Mouse (Mus musculus) spleen, adult 2 months (tissue): ENCODE results near the gene Wfdc17. TPM values are rescaled to one million over a fixed set of nuclear protein-coding genes. Genes with fewer than 3 reads are reported as not detected.

Source experiments
- DNase-seq, 2 experiments: peaks; one replicate each; pipeline versions ENCODE4 v3.0.0 to v3.0.0-alpha.2; 2012 to 2021; ENCODE audit warnings: low spot score in 2 of 2, low read depth in 1 of 2
- H3K27ac ChIP-seq: fragments of 200-500 bp; 2 replicates; pipeline ENCODE4 v1.5.1; 2012; ENCODE audit warnings: low read length, inconsistent platforms; ENCODE audit not compliant: insufficient read depth
- H3K27me3 ChIP-seq: fragments of 200-500 bp; 2 replicates; pipeline ENCODE4 v1.6.1; 2012; ENCODE audit warnings: mild to moderate bottlenecking, moderate library complexity, low read length, inconsistent platforms; ENCODE audit not compliant: control insufficient read depth, insufficient read depth
- H3K36me3 ChIP-seq: fragments of 200-500 bp; 2 replicates; pipeline ENCODE4 v1.6.1; 2012; ENCODE audit warnings: mild to moderate bottlenecking, low read length, inconsistent platforms; ENCODE audit not compliant: control insufficient read depth, insufficient read depth
- H3K4me1 ChIP-seq: fragments of 200-500 bp; 2 replicates; pipeline ENCODE4 v1.6.1; 2011; ENCODE audit warnings: inconsistent platforms; ENCODE audit not compliant: control insufficient read depth, insufficient read depth, insufficient read length
- H3K4me3 ChIP-seq: fragments of 200-500 bp; 2 replicates; pipeline ENCODE4 v1.5.1; 2011; ENCODE audit warnings: mild to moderate bottlenecking, inconsistent platforms; ENCODE audit not compliant: insufficient read depth, insufficient read length; ENCODE audit errors: extremely low read depth
- CTCF ChIP-seq: fragments of 200-500 bp; IDR thresholded peaks from 2 replicates; pipeline ENCODE4 v1.5.1; 2011; ENCODE audit warnings: mild to moderate bottlenecking, inconsistent platforms; ENCODE audit not compliant: insufficient read depth, insufficient read length, insufficient replicate concordance; ENCODE audit errors: extremely low read depth
- POLR2A ChIP-seq: fragments of 200-500 bp; IDR thresholded peaks from 2 replicates; pipeline ENCODE4 v1.6.1; 2011; ENCODE audit warnings: low read depth, low read length, inconsistent platforms
- WGBS: fragments of 180-500 bp; shearing (Covaris S2); methylation state at CpG from one replicate; pipeline ENCODE4 v1.1.7; 2018; 5-methylcytosine and 5-hydroxymethylcytosine counted together
- polyA plus RNA-seq: library from polyadenylated mRNA; depleted of rRNA; stranded (reverse); fragments of >200 nt; gene quantifications from 2 replicates; pipeline ENCODE4 v1.2.3, GENCODE M21; 2012

Wfdc17 gene
- polyA plus RNA-seq, 1 experiment, result 4.8 TPM

DNA sequence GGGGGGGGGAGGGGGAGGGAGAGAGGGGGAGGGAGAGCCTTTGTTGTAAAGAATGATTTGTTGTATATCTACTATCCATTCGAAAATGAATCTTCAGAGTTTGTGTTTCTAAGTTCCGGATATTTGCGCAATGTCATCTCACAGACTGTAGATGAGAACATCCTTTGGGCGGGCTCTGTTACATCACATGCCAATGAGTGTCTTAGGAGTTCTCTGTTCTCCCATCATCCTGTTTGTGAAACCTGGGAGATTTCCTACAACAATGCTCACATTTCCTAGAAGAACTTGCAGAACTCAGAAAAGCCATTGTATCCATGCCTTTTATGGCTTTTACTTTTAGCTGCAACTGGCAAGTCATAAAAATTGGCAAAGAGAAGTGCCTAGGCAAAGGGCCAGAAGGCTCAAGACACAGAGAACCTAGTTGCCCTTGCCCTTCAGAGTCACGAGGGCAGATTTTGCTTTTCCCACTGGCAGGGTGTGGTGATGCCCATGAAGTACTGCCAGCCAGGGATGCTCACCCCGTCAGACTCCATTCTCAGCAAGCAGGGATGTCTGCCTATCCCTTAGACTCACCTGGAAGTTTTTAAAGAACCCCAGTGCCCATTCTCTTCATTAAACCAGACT lies 13.4 kb downstream of the Wfdc17 start:
- no peak for DNase-seq
- Histone ChIP-seq H3K36me3 (no peaks in the 10 kb centered on the region), H3K27ac (no peak overlapping the region), H3K27me3 (no peaks in the 10 kb centered on the region), H3K4me3 (no peak overlapping the region), H3K4me1 (no peaks in the 10 kb centered on the region)
- 76% methylated on average over 6 of the region's 6 CpGs for WGBS
- no peak for TF ChIP-seq CTCF
- no peak for TF ChIP-seq POLR2A

DNA sequence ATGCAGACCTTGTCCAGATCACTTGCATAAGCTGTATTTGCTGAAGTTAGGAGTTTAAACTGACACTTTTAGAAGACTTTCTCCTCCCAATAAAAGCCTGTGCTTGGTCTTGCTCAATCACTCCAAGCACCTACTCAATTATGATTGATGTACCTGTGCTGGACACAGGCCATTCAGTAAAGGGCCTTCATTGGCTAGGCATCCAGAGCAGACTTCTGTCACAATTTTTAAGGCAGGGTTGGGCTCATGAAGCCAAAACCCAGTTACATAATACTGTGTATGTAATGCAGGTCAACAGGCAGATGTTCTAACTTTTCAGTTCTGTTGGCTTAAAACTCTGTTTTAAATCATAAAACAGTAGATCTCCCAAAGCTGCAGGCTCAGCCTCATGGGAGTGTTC lies 17.0 kb downstream of the Wfdc17 start:
- Histone ChIP-seq H3K4me1 (no peaks in the 10 kb centered on the region), H3K36me3 (no peaks in the 10 kb centered on the region), H3K27me3 (no peaks in the 10 kb centered on the region), H3K27ac (no peak overlapping the region), H3K4me3 (no peak overlapping the region)
- no peak for DNase-seq
- TF ChIP-seq CTCF (no peak), POLR2A (no peak)

DNA sequence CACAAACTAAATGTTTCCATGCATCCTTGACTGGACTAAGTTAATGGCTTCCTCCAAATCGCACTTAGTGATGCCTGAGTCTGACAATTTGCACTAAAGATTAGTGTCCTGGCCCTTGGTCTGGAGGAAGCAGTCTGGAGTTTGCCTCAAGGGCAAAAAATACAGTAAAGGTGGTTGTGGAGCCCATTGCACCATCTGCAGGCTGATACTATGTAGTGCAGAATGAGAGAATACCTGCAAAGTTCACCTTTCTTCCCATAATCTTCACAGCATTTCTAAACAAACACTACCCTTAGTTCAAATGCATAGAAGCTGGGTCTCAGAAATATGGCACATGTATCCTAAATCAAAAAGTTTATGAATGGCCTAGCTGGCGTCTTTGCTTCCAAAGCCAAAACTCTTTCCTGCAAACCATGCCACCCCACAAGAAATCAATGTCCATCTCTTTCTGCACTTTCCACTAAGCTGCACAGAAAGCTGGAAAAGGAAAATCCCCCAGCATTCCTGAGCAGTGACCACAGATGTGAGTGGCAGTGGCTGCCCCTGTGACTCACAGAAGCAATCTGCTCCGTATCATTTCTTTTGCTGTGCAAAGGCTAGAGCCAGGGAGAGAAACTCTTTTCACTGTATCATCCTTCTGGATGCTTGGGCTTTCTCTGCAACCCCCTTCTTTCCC lies 25.1 kb downstream of the Wfdc17 start:
- Histone ChIP-seq H3K27ac (no peak overlapping the region), H3K36me3 (no peaks in the 10 kb centered on the region), H3K27me3 (no peaks in the 10 kb centered on the region), H3K4me1 (no peaks in the 10 kb centered on the region), H3K4me3 (no peak overlapping the region)
- no peak for TF ChIP-seq POLR2A
- TF ChIP-seq CTCF, result peak; percentile 35; the same call in 1 of the 2 replicates
- WGBS, result 63% methylated on average over 3 of the region's 3 CpGs
- no peak for DNase-seq

DNA sequence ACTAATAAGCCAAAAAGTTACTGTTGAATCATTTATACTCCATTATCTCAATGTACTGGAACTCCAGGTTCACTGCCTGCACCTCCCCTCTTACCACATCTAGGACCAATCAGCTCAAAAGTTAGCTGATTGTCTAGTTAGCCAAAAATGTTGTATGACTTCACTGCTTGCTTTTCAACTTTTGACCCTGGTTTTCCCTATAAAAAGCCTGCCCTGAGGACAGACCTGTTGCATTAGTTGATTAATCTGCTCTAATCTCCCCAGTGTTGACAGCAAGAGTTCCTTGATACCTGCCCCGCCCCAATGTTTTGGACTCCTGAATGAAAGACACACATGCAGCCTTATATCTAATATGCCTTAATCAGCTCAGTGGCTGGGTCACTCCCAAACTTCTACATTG lies 27.3 kb downstream of the Wfdc17 start:
- Histone ChIP-seq H3K27me3 (no peaks in the 10 kb centered on the region), H3K36me3 (no peaks in the 10 kb centered on the region), H3K27ac (no peak overlapping the region), H3K4me1 (peaks cover 6% of the 10 kb centered on the region; the same call in 1 of the 2 replicates), H3K4me3 (no peak overlapping the region)
- 89% methylated on average over 1 of the region's 1 CpGs for WGBS
- TF ChIP-seq CTCF (no peak), POLR2A (no peak)
- DNase-seq, result no peak

DNA sequence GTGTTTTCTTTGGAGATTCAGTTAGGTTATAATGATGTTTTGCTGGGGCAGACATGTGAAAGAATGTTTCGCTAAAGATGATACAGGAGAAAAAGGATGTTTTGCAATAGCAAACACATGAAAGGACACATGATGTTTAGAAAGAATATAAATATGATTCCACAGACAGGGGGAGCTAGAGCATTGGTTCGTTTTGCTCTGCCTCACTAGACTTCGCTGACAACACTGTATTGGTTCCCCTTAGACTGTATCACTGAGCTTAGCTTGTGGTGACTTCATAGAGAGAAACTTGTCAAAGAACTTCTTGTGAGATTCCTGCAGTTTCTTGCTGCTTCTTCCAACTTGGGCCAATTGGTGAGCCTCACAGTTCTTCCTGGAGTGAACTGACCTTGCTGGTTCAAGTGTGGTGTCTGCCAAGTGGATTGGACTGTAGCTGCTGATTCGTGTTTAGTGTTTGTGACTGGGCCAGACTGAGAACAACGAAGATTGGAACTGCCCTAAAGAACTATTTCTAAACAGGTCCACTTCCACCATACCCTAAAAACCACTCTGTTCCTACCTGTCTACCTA lies 29.4 kb downstream of the Wfdc17 start:
- 72% methylated on average over 5 of the region's 5 CpGs for WGBS
- no peaks in the 10 kb centered on the region for H3K27me3 ChIP-seq
- peaks cover 13% of the 10 kb centered on the region for H3K4me1 ChIP-seq
- H3K27ac ChIP-seq, result no peak overlapping the region
- no peaks in the 10 kb centered on the region for H3K36me3 ChIP-seq
- peak; percentile 13; the same call in 1 of the 2 replicates for TF ChIP-seq CTCF
- no peak for TF ChIP-seq POLR2A
- peak in 1 of 2 experiments; percentile 47 for DNase-seq
- H3K4me3 ChIP-seq, result no peak overlapping the region

DNA sequence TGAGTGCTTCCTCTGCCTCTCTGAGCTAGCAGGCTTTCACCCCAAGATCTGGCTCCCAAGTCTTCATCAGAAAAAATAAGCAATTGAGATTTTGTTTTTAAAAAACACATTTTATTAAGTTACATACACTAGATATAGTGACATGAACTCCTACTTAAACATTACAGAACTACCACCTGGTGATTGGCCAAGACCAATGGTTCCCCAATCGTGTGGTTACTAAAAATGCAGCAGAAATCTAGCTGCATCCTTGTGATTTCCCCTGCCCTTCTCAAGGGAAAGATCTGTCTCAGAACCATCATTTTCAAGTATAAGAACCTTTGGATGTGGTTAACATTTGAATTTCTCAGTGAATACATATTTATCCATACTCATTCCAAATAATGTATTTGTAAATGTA lies 30.4 kb downstream of the Wfdc17 start:
- no peaks in the 10 kb centered on the region for H3K36me3 ChIP-seq
- no peak for TF ChIP-seq CTCF
- TF ChIP-seq POLR2A, result no peak

DNA sequence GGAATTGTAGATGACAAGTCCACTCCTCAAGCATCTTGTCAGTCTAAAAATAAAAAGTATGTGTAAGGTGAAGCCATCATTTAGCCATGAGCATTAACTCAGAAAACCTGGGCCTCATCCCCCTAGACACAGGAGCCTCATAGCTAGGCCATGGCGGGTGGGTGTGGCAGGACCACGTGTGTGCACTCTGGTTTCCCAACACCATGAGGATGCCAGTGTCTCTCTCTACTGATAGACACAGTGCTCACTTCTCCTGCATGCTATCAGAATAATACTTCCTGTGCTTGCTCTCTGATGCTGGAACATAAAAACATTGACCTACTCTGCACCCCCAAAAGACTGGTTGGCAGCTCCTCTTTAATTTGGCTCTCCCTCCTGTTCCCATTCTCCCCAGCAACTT lies 32.1 kb downstream of the Wfdc17 start:
- Histone ChIP-seq H3K36me3 (no peaks in the 10 kb centered on the region), H3K27ac (no peak overlapping the region), H3K4me1 (peaks cover 19% of the 10 kb centered on the region), H3K4me3 (no peak overlapping the region), H3K27me3 (no peaks in the 10 kb centered on the region)
- no peak for DNase-seq
- WGBS, result 72% methylated on average over 2 of the region's 2 CpGs
- TF ChIP-seq POLR2A (no peak), CTCF (no peak)

More for the DNA sequence above, 30.4 kb downstream of the Wfdc17 start:
- Histone ChIP-seq H3K4me1 (peaks cover 19% of the 10 kb centered on the region), H3K27ac (no peak overlapping the region), H3K4me3 (no peak overlapping the region), H3K27me3 (no peaks in the 10 kb centered on the region)
- 53% methylated on average over 1 of the region's 1 CpGs for WGBS
- no peak for DNase-seq
